Mouse (Mus musculus): ENCODE results near the gene Dirc2.

GRCm38 (mm10) chr16:35648862-35649261 lies 120.3 kb downstream of the Dirc2 start:
- TF ChIP-seq POLR2A (IDR thresholded peaks at IDR 0.05; ENCODE audit: insufficient read depth, low read depth, low read length), result no peak
- no peak for TF ChIP-seq EP300 (IDR thresholded peaks at IDR 0.05; ENCODE audit: insufficient read depth, low read depth, low read length)
- TF ChIP-seq CTCF (IDR thresholded peaks at IDR 0.05), result no peak
